Mouse (Mus musculus): ENCODE measurements around the gene Ccdc171. TPM values are rescaled to one million over a fixed set of nuclear protein-coding genes. Genes with fewer than 3 reads are reported as not detected.

Gene Ccdc171
- polyA plus RNA-seq, 1 experiment: 9.2 TPM

GRCm38 (mm10) chr4:83739891-83740277, 214.5 kb downstream of the Ccdc171 start:
- TF ChIP-seq EP300 (IDR thresholded peaks at IDR 0.05; ENCODE audit: insufficient read depth, low read depth, low read length) (no peak), POLR2A (IDR thresholded peaks at IDR 0.05; ENCODE audit: insufficient read depth, low read length) (no peak)
- no peaks in the 10 kb centered on the region for H3K27me3 ChIP-seq (ENCODE audit: control insufficient read depth, insufficient read depth, low read length, poor library complexity, severe bottlenecking)
- no peak overlapping the region for H3K9ac ChIP-seq (ENCODE audit: low read depth, poor library complexity, severe bottlenecking)
- no peaks in the 10 kb centered on the region for H3K9me3 ChIP-seq (replicated peaks; ENCODE audit: control insufficient read depth, insufficient read depth, low read length, poor library complexity, severe bottlenecking)
- no peaks in the 10 kb centered on the region for H3K4me1 ChIP-seq (ENCODE audit: control insufficient read depth, insufficient read depth, low read length)
- H3K27ac ChIP-seq (ENCODE audit: insufficient read depth, low read length): no peak overlapping the region
- no peak overlapping the region for H3K4me3 ChIP-seq (ENCODE audit: low read depth, low read length)
- no peaks in the 10 kb centered on the region for H3K36me3 ChIP-seq (ENCODE audit: control insufficient read depth, insufficient read depth, low read length, poor library complexity, severe bottlenecking)

- TF ChIP-seq POLR2A (IDR thresholded peaks at IDR 0.05; ENCODE audit: insufficient read depth, low read length) (no peak), EP300 (IDR thresholded peaks at IDR 0.05; ENCODE audit: insufficient read depth, low read depth, low read length) (no peak), CTCF (IDR thresholded peaks at IDR 0.05; ENCODE audit: low read depth, low read length) (no peak)
- Histone ChIP-seq H3K9me3 (replicated peaks; ENCODE audit: control insufficient read depth, insufficient read depth, low read length, poor library complexity, severe bottlenecking) (no peaks in the 10 kb centered on the region), H3K4me3 (ENCODE audit: low read depth, low read length) (no peak overlapping the region), H3K27ac (ENCODE audit: insufficient read depth, low read length) (no peak overlapping the region), H3K27me3 (ENCODE audit: control insufficient read depth, insufficient read depth, low read length, poor library complexity, severe bottlenecking) (no peaks in the 10 kb centered on the region), H3K9ac (ENCODE audit: low read depth, poor library complexity, severe bottlenecking) (no peak overlapping the region), H3K36me3 (ENCODE audit: control insufficient read depth, insufficient read depth, low read length, poor library complexity, severe bottlenecking) (no peaks in the 10 kb centered on the region), H3K4me1 (ENCODE audit: control insufficient read depth, insufficient read depth, low read length) (no peaks in the 10 kb centered on the region)
Measured at GRCm38 (mm10) chr4:83742806-83743460, 217.6 kb downstream of the Ccdc171 start.

DNA sequence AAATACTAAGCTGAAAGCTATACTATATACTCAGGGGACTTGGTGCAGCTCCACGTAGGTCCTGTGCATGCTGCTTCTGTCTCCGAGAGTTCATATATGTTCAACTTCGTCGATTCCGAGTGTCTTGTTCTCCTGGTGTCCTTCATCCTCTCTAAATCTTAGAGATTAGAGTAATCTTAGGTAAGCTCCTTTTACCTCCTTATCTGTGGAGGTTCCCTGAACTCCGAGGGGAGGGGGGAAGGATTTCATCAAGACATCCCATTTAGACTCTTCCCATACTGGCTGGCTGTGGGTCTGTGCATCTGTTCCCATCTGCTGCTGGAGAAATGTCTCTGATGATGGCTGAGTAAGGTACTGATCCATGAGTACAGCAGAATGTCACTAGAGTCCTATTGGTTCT, 249.8 kb downstream of the Ccdc171 start:
- no peaks in the 10 kb centered on the region for H3K36me3 ChIP-seq (ENCODE audit: control insufficient read depth, insufficient read depth, low read length, poor library complexity, severe bottlenecking)
- no peaks in the 10 kb centered on the region for H3K9me3 ChIP-seq (replicated peaks; ENCODE audit: control insufficient read depth, insufficient read depth, low read length, poor library complexity, severe bottlenecking)
- H3K27me3 ChIP-seq (ENCODE audit: control insufficient read depth, insufficient read depth, low read length, poor library complexity, severe bottlenecking): no peaks in the 10 kb centered on the region
- H3K9ac ChIP-seq (ENCODE audit: low read depth, poor library complexity, severe bottlenecking): no peak overlapping the region
- no peak overlapping the region for H3K4me3 ChIP-seq (ENCODE audit: low read depth, low read length)
- no peak overlapping the region for H3K27ac ChIP-seq (ENCODE audit: insufficient read depth, low read length)
- no peaks in the 10 kb centered on the region for H3K4me1 ChIP-seq (ENCODE audit: control insufficient read depth, insufficient read depth, low read length)
- TF ChIP-seq CTCF (IDR thresholded peaks at IDR 0.05; ENCODE audit: low read depth, low read length) (no peak), POLR2A (IDR thresholded peaks at IDR 0.05; ENCODE audit: insufficient read depth, low read length) (no peak), EP300 (IDR thresholded peaks at IDR 0.05; ENCODE audit: insufficient read depth, low read depth, low read length) (no peak)

GRCm38 (mm10) chr4:83780044-83780443, 254.7 kb downstream of the Ccdc171 start:
- Histone ChIP-seq H3K4me1 (ENCODE audit: control insufficient read depth, insufficient read depth, low read length) (no peaks in the 10 kb centered on the region), H3K27ac (ENCODE audit: insufficient read depth, low read length) (no peak overlapping the region), H3K9ac (ENCODE audit: low read depth, poor library complexity, severe bottlenecking) (no peak overlapping the region), H3K27me3 (ENCODE audit: control insufficient read depth, insufficient read depth, low read length, poor library complexity, severe bottlenecking) (no peaks in the 10 kb centered on the region), H3K9me3 (replicated peaks; ENCODE audit: control insufficient read depth, insufficient read depth, low read length, poor library complexity, severe bottlenecking) (no peaks in the 10 kb centered on the region), H3K4me3 (ENCODE audit: low read depth, low read length) (no peak overlapping the region), H3K36me3 (ENCODE audit: control insufficient read depth, insufficient read depth, low read length, poor library complexity, severe bottlenecking) (no peaks in the 10 kb centered on the region)
- no peak for TF ChIP-seq POLR2A (IDR thresholded peaks at IDR 0.05; ENCODE audit: insufficient read depth, low read length)
- TF ChIP-seq EP300 (IDR thresholded peaks at IDR 0.05; ENCODE audit: insufficient read depth, low read depth, low read length): no peak
- TF ChIP-seq CTCF (IDR thresholded peaks at IDR 0.05; ENCODE audit: low read depth, low read length): no peak

DNA sequence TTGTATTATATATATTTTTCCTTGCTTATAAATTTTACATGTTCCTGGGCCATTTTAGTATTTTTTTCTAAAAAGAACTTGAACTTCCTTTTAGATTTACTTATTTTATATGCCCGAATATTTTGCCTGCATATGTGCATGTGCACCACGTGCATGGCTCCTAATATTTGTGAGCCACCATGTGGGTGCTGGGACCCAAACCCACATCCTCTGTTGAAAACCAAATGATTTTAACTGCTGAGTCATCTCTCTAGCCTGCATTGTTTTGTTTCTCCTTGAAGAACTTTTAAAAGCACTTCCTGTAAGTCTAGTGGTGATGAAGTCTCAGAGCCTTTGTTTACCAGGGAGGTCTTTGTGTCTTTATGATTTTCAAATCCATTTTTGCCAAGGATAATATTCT, 259.8 kb downstream of the Ccdc171 start:
- Histone ChIP-seq H3K36me3 (ENCODE audit: control insufficient read depth, insufficient read depth, low read length, poor library complexity, severe bottlenecking) (no peaks in the 10 kb centered on the region), H3K9me3 (replicated peaks; ENCODE audit: control insufficient read depth, insufficient read depth, low read length, poor library complexity, severe bottlenecking) (no peaks in the 10 kb centered on the region), H3K9ac (ENCODE audit: low read depth, poor library complexity, severe bottlenecking) (no peak overlapping the region), H3K27ac (ENCODE audit: insufficient read depth, low read length) (no peak overlapping the region), H3K4me1 (ENCODE audit: control insufficient read depth, insufficient read depth, low read length) (no peaks in the 10 kb centered on the region), H3K27me3 (ENCODE audit: control insufficient read depth, insufficient read depth, low read length, poor library complexity, severe bottlenecking) (no peaks in the 10 kb centered on the region), H3K4me3 (ENCODE audit: low read depth, low read length) (no peak overlapping the region)
- no peak for TF ChIP-seq POLR2A (IDR thresholded peaks at IDR 0.05; ENCODE audit: insufficient read depth, low read length)
- TF ChIP-seq EP300 (IDR thresholded peaks at IDR 0.05; ENCODE audit: insufficient read depth, low read depth, low read length): no peak
- TF ChIP-seq CTCF (IDR thresholded peaks at IDR 0.05; ENCODE audit: low read depth, low read length): no peak

DNA sequence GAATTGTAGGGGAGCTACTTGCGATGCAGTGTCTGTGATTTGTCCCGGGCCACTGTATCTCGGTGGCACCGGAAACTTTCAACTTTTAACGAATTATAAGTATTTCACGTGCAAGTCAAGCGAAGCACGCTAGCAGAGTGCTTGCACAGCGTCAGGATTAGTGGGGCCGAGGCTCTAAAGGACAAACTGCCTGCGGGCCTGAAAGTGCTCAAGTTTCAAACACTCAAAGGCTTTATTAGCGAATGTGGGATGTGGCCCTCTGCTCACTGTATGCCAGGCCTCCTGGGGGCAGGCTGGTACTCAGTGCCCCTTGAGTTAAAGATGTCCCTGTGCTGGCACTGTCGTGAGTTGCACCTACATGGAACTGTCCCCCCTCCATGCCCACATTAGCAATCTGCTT, 266.5 kb downstream of the Ccdc171 start:
- no peak overlapping the region for H3K9ac ChIP-seq (ENCODE audit: low read depth, poor library complexity, severe bottlenecking)
- H3K27me3 ChIP-seq (ENCODE audit: control insufficient read depth, insufficient read depth, low read length, poor library complexity, severe bottlenecking): no peaks in the 10 kb centered on the region
- no peaks in the 10 kb centered on the region for H3K4me1 ChIP-seq (ENCODE audit: control insufficient read depth, insufficient read depth, low read length)
- H3K4me3 ChIP-seq (ENCODE audit: low read depth, low read length): no peak overlapping the region
- H3K9me3 ChIP-seq (replicated peaks; ENCODE audit: control insufficient read depth, insufficient read depth, low read length, poor library complexity, severe bottlenecking): no peaks in the 10 kb centered on the region
- H3K27ac ChIP-seq (ENCODE audit: insufficient read depth, low read length): no peak overlapping the region
- H3K36me3 ChIP-seq (ENCODE audit: control insufficient read depth, insufficient read depth, low read length, poor library complexity, severe bottlenecking): no peaks in the 10 kb centered on the region
- no peak for TF ChIP-seq POLR2A (IDR thresholded peaks at IDR 0.05; ENCODE audit: insufficient read depth, low read length)
- TF ChIP-seq EP300 (IDR thresholded peaks at IDR 0.05; ENCODE audit: insufficient read depth, low read depth, low read length): no peak
- TF ChIP-seq CTCF (IDR thresholded peaks at IDR 0.05; ENCODE audit: low read depth, low read length): no peak
